10 mouse cellular contexts compared by ENCODE assay signal in genomic region chr7:100179394-100179793, GRCm38 (mm10). TPM values are rescaled to one million over a fixed set of nuclear protein-coding genes. Genes with fewer than 3 reads are reported as not detected.
DNase-seq lines count a peak whose midpoint lies in the region; ATAC-seq and TF ChIP-seq lines count a peak whose summit lies in the region.
"Had no signal": no experiment of that assay in that cellular context is flagged by ENCODE, and none has a peak within 500 bp of the region (broad histone marks: within the 10 kb centered on the region; RNA-seq: fewer than 3 reads in every experiment).

No protein-coding gene starts in this region.

- H3K9me3 ChIP-seq in heart, embryonic 11.5 days (replicated peaks; ENCODE audit: control insufficient read depth, low read length) = no peaks in the 10 kb centered on the region
- H3K9me3 ChIP-seq in hindbrain, embryonic 12.5 days (replicated peaks) = no peaks in the 10 kb centered on the region
- H3K9me3 ChIP-seq in liver, postnatal 0 days (ENCODE audit: low read length) = no peaks in the 10 kb centered on the region

- H3K27ac ChIP-seq in heart, embryonic 11.5 days (ENCODE audit: low read depth, low read length) = no peak overlapping the region
- no peak overlapping the region for H3K27ac ChIP-seq in hindbrain, embryonic 12.5 days
- no peak overlapping the region for H3K27ac ChIP-seq in liver, postnatal 0 days (ENCODE audit: low read depth)

- H3K9ac ChIP-seq in heart, embryonic 11.5 days (ENCODE audit: low read depth, low read length) = no peak overlapping the region
- no peak overlapping the region for H3K9ac ChIP-seq in hindbrain, embryonic 12.5 days
- no peak overlapping the region for H3K9ac ChIP-seq in liver, postnatal 0 days (replicated peaks)

- ATAC-seq in heart, embryonic 11.5 days (replicated peaks; ENCODE audit: insufficient number of reproducible peaks, low FRiP score, low TSS enrichment) = no peak
- ATAC-seq in hindbrain, embryonic 12.5 days (ENCODE audit: low FRiP score) = no peak
- peak; percentile 70 for ATAC-seq in liver, postnatal 0 days
- ATAC-seq in monocyte, adult 5-6 weeks (replicated peaks; ENCODE audit: insufficient number of reproducible peaks, low FRiP score, low TSS enrichment, poor library complexity, severe bottlenecking) = no peak

- DNase-seq in heart, adult 18-20 months = no peak
- peak; percentile 95 for DNase-seq in MEL-GATA-1-ER (ENCODE audit: extremely low read depth, low read depth)
- no peak for DNase-seq in liver, postnatal 0 days
- no peak for DNase-seq in cerebellum, adult 9-11 months
- no peak for DNase-seq in urinary bladder, postnatal 4 days (ENCODE audit: low spot score in 2 of 2)

- WGBS in heart, embryonic 11.5 days (ENCODE audit: insufficient replicate concordance) = 44% methylated on average over 7 of the region's 7 CpGs
- 70% methylated on average over 7 of the region's 7 CpGs for WGBS in hindbrain, embryonic 12.5 days
- 34% methylated on average over 7 of the region's 7 CpGs for WGBS in liver, postnatal 0 days (ENCODE audit: insufficient replicate concordance)

- H3K36me3 ChIP-seq in heart, embryonic 11.5 days (ENCODE audit: control insufficient read depth, insufficient read depth, low read length) = no peaks in the 10 kb centered on the region
- H3K36me3 ChIP-seq in hindbrain, embryonic 12.5 days = no peaks in the 10 kb centered on the region
- H3K36me3 ChIP-seq in liver, postnatal 0 days (replicated peaks; ENCODE audit: insufficient read depth, low read length) = no peaks in the 10 kb centered on the region

- peaks cover 40% of the 10 kb centered on the region for H3K27me3 ChIP-seq in heart, embryonic 11.5 days (ENCODE audit: control insufficient read depth, insufficient read depth, low read length)
- H3K27me3 ChIP-seq in hindbrain, embryonic 12.5 days = peaks cover 61% of the 10 kb centered on the region
- H3K27me3 ChIP-seq in liver, postnatal 0 days (ENCODE audit: insufficient read depth, low read length) = peaks cover 25% of the 10 kb centered on the region

- TF ChIP-seq CTCF in liver, postnatal 0 days (IDR thresholded peaks at IDR 0.05; ENCODE audit: low read depth) = no peak

- peak overlapping the region; percentile 41 for H3K4me3 ChIP-seq in heart, embryonic 11.5 days (ENCODE audit: low read depth, low read length)
- H3K4me3 ChIP-seq in hindbrain, embryonic 12.5 days = peak overlapping the region; percentile 34; the same call in 1 of the 2 replicates
- H3K4me3 ChIP-seq in liver, postnatal 0 days (ENCODE audit: low read depth, low read length) = peak overlapping the region; percentile 45

- H3K4me1 ChIP-seq in heart, embryonic 11.5 days (ENCODE audit: control insufficient read depth, insufficient read depth, low read length) = no peaks in the 10 kb centered on the region
- H3K4me1 ChIP-seq in hindbrain, embryonic 12.5 days = peaks cover 12% of the 10 kb centered on the region
- peaks cover 25% of the 10 kb centered on the region for H3K4me1 ChIP-seq in liver, postnatal 0 days (ENCODE audit: insufficient read depth)

- peak; percentile 89 for TF ChIP-seq EP300 in liver, postnatal 0 days (IDR thresholded peaks at IDR 0.05; ENCODE audit: low read depth)

- H3K4me2 ChIP-seq in heart, embryonic 11.5 days = peak overlapping the region; percentile 92
- H3K4me2 ChIP-seq in hindbrain, embryonic 12.5 days (replicated peaks) = peak overlapping the region; percentile 64
- peak overlapping the region; percentile 82 for H3K4me2 ChIP-seq in liver, postnatal 0 days (ENCODE audit: low read depth, low read length)

RNA-seq across cellular contexts. Expression of gene Kcne3, which starts 3.1 kb away (rescaled TPM):
- polyA plus RNA-seq in heart, embryonic 11.5 days (2014; fragmentation: Nextera tagmentation; extraction: Ambion mirVana) = 5.7 and 5.9 TPM in 2 replicates
- total RNA-seq in heart, adult 18-20 months (2021) = under 1 TPM; 0.59 to 0.99 TPM
- polyA plus RNA-seq in hindbrain, embryonic 12.5 days (2016; fragmentation: Nextera tagmentation; extraction: Ambion mirVana) = 3.2 and 4.7 TPM in 2 replicates
- 1.4 and 1.6 TPM in 2 replicates for polyA plus RNA-seq in liver, postnatal 0 days (2015; fragmentation: Nextera tagmentation; extraction: Ambion mirVana)
- 0.43 to 1.1 TPM (median 0.87 TPM) in 3 replicates for total RNA-seq in monocyte, adult 5-6 weeks (2017)
- polyA plus RNA-seq: C2C12; erythroblast, embryonic 14.5 days had no signal

RNA-seq across cellular contexts. Expression of gene Lipt2, which starts 20.3 kb away (rescaled TPM):
- 12.8 and 17.3 TPM in 2 replicates for polyA plus RNA-seq in heart, embryonic 11.5 days (2014; fragmentation: Nextera tagmentation; extraction: Ambion mirVana)
- 1 to 10 TPM; 5.5 TPM for total RNA-seq in heart, adult 18-20 months (2021)
- polyA plus RNA-seq in hindbrain, embryonic 12.5 days (2016; fragmentation: Nextera tagmentation; extraction: Ambion mirVana) = 15.5 and 17.9 TPM in 2 replicates
- 6.4 and 7.6 TPM in 2 replicates for polyA plus RNA-seq in liver, postnatal 0 days (2015; fragmentation: Nextera tagmentation; extraction: Ambion mirVana)
- 1.9 to 4.9 TPM in 2 of 3 replicates, not detected in the other for total RNA-seq in monocyte, adult 5-6 weeks (2017)

RNA-seq across cellular contexts. Expression of gene Pgm2l1, which starts 47.8 kb away (rescaled TPM):
- polyA plus RNA-seq in heart, embryonic 11.5 days (2014; fragmentation: Nextera tagmentation; extraction: Ambion mirVana) = 2.2 and 2.6 TPM in 2 replicates
- 1 to 10 TPM; 6.3 to 7.0 TPM for total RNA-seq in heart, adult 18-20 months (2021)
- polyA plus RNA-seq in hindbrain, embryonic 12.5 days (2016; fragmentation: Nextera tagmentation; extraction: Ambion mirVana) = 11.2 and 13.0 TPM in 2 replicates
- 0.91 and 0.96 TPM in 2 replicates for polyA plus RNA-seq in liver, postnatal 0 days (2015; fragmentation: Nextera tagmentation; extraction: Ambion mirVana)
- 6.1 to 23.8 TPM (median 10.6 TPM) in 3 replicates for total RNA-seq in monocyte, adult 5-6 weeks (2017)

RNA-seq across cellular contexts. Expression of gene Pold3, which starts 58.0 kb away (rescaled TPM):
- 44.6 and 50.6 TPM in 2 replicates for polyA plus RNA-seq in heart, embryonic 11.5 days (2014; fragmentation: Nextera tagmentation; extraction: Ambion mirVana)
- total RNA-seq in heart, adult 18-20 months (2021) = 10 to 100 TPM in 1 of 2 experiments, 1 to 10 TPM in 1; 6.6 to 10.7 TPM
- polyA plus RNA-seq in hindbrain, embryonic 12.5 days (2016; fragmentation: Nextera tagmentation; extraction: Ambion mirVana) = 64.9 and 70.2 TPM in 2 replicates
- polyA plus RNA-seq in liver, postnatal 0 days (2015; fragmentation: Nextera tagmentation; extraction: Ambion mirVana) = 17.2 and 21.8 TPM in 2 replicates
- total RNA-seq in monocyte, adult 5-6 weeks (2017) = 56.5 to 79.7 TPM (median 70.0 TPM) in 3 replicates
